Mouse (Mus musculus): ENCODE data around the gene Pkdcc. TPM values are rescaled to one million over a fixed set of nuclear protein-coding genes. Genes with fewer than 3 reads are reported as not detected.

Gene Pkdcc
- 10 to 100 TPM; 13.1 to 16.5 (median 14.4) TPM for total RNA-seq (2022)

GRCm38 (mm10) chr17:83214674-83215528 lies at the start of gene Pkdcc:
TSS of gene Pkdcc (plus strand) at chr17:83215292.
- DNase-seq (ENCODE audit: low spot score in 2 of 2): peak in 1 of 2 experiments; percentile 64

- no peak for DNase-seq (ENCODE audit: low spot score in 2 of 2)
Measured at GRCm38 (mm10) chr17:83166195-83166594, 48.9 kb upstream of the Pkdcc start.

- DNase-seq (ENCODE audit: low spot score in 2 of 2): no peak
Measured at GRCm38 (mm10) chr17:83176146-83176545, 38.9 kb upstream of the Pkdcc start.

GRCm38 (mm10) chr17:83178483-83179150 lies 36.5 kb upstream of the Pkdcc start:
- DNase-seq (ENCODE audit: low spot score in 2 of 2): no peak

- DNase-seq (ENCODE audit: low spot score in 2 of 2): no peak
Measured at GRCm38 (mm10) chr17:83179151-83179531, 36.0 kb upstream of the Pkdcc start.

GRCm38 (mm10) chr17:83179569-83179968 lies 35.5 kb upstream of the Pkdcc start:
- no peak for DNase-seq (ENCODE audit: low spot score in 2 of 2)

- DNase-seq (ENCODE audit: low spot score in 2 of 2): no peak
Measured at GRCm38 (mm10) chr17:83181086-83181485, 34.0 kb upstream of the Pkdcc start.

- no peak for DNase-seq (ENCODE audit: low spot score in 2 of 2)
Measured at GRCm38 (mm10) chr17:83181592-83181991, 33.5 kb upstream of the Pkdcc start.

- no peak for DNase-seq (ENCODE audit: low spot score in 2 of 2)
Measured at GRCm38 (mm10) chr17:83182061-83182664, 32.9 kb upstream of the Pkdcc start.

- no peak for DNase-seq (ENCODE audit: low spot score in 2 of 2)
Measured at GRCm38 (mm10) chr17:83182780-83183179, 32.3 kb upstream of the Pkdcc start.

GRCm38 (mm10) chr17:83187751-83188565 lies 27.1 kb upstream of the Pkdcc start:
- DNase-seq (ENCODE audit: low spot score in 2 of 2): no peak

- no peak for DNase-seq (ENCODE audit: low spot score in 2 of 2)
Measured at GRCm38 (mm10) chr17:83190810-83191209, 24.3 kb upstream of the Pkdcc start.

- no peak for DNase-seq (ENCODE audit: low spot score in 2 of 2)
Measured at GRCm38 (mm10) chr17:83194491-83194890, 20.6 kb upstream of the Pkdcc start.

- no peak for DNase-seq (ENCODE audit: low spot score in 2 of 2)
Measured at GRCm38 (mm10) chr17:83197361-83197923, 17.6 kb upstream of the Pkdcc start.

GRCm38 (mm10) chr17:83200469-83200868 lies 14.6 kb upstream of the Pkdcc start:
- no peak for DNase-seq (ENCODE audit: low spot score in 2 of 2)

GRCm38 (mm10) chr17:83201257-83201656 lies 13.8 kb upstream of the Pkdcc start:
- DNase-seq (ENCODE audit: low spot score in 2 of 2): no peak

- no peak for DNase-seq (ENCODE audit: low spot score in 2 of 2)
Measured at GRCm38 (mm10) chr17:83203692-83204383, 11.3 kb upstream of the Pkdcc start.

GRCm38 (mm10) chr17:83207296-83207695 lies 7.8 kb upstream of the Pkdcc start:
- no peak for DNase-seq (ENCODE audit: low spot score in 2 of 2)

GRCm38 (mm10) chr17:83208455-83208854 lies 6.6 kb upstream of the Pkdcc start:
- no peak for DNase-seq (ENCODE audit: low spot score in 2 of 2)

GRCm38 (mm10) chr17:83210531-83210930 lies 4.6 kb upstream of the Pkdcc start:
- no peak for DNase-seq (ENCODE audit: low spot score in 2 of 2)
